Mouse (Mus musculus): ENCODE data around the gene Sval2. TPM values are rescaled to one million over a fixed set of nuclear protein-coding genes. Genes with fewer than 3 reads are reported as not detected.

Sval2 gene
- total RNA-seq (2021): not detected
- long read RNA-seq, experiment 1: 0 reads
- long read RNA-seq, experiment 2: 0 reads

GRCm38 (mm10) chr6:41852689-41853088, at the start of gene Sval2:
Sval2 (plus strand) TSS chr6:41852989.
- DNase-seq (ENCODE audit: low spot score in 2 of 2): no peak

GRCm38 (mm10) chr6:41824086-41824485, 28.7 kb upstream of the Sval2 start:
- DNase-seq (ENCODE audit: low spot score in 2 of 2): no peak

GRCm38 (mm10) chr6:41829516-41829915, 23.3 kb upstream of the Sval2 start:
- no peak for DNase-seq (ENCODE audit: low spot score in 2 of 2)

- DNase-seq (ENCODE audit: low spot score in 2 of 2): no peak
Observed at GRCm38 (mm10) chr6:41847235-41847634, 5.6 kb upstream of the Sval2 start, which contains the start of gene Pip. Pip (plus strand) TSS chr6:41847535.

GRCm38 (mm10) chr6:41864038-41864437, 11.2 kb downstream of the Sval2 start:
- no peak for DNase-seq (ENCODE audit: low spot score in 2 of 2)

GRCm38 (mm10) chr6:41911625-41912024, 58.8 kb downstream of the Sval2 start:
- peak in 1 of 2 experiments; percentile 0 for DNase-seq (ENCODE audit: low spot score in 2 of 2)

Other genes starting within 250 kb of the Sval2 start
- 10 to 100 TPM; 61.1 to 62.1 TPM for gene Ephb6, start 247.5 kb upstream of the Sval2 start, total RNA-seq (2021)
- under 1 TPM in 1 of 2 experiments, not detected in 1; 0.88 TPM for gene Trpv6, start 216.6 kb upstream of the Sval2 start, total RNA-seq (2021)
- not detected for gene Trpv5, start 172.2 kb upstream of the Sval2 start, total RNA-seq (2021)
- not detected for gene Llcfc1, start 168.6 kb upstream of the Sval2 start, total RNA-seq (2021)
- not detected for gene Kel, start 148.7 kb upstream of the Sval2 start, total RNA-seq (2021)
- gene Olfr459, start 77.8 kb upstream of the Sval2 start, total RNA-seq (2021): not detected
- gene Pip, start 5.5 kb upstream of the Sval2 start, total RNA-seq (2021): not detected
- gene Sval1, start 98.6 kb downstream of the Sval2 start, total RNA-seq (2021): not detected
- not detected for gene Sval3, start 115.2 kb downstream of the Sval2 start, total RNA-seq (2021)
- not detected for gene Sva, start 185.4 kb downstream of the Sval2 start, total RNA-seq (2021)

Data from layer of hippocampus, postnatal 14 days (tissue).